Mouse (Mus musculus) spleen, embryonic (tissue): ENCODE measurements around the gene Fryl.

ENCODE experiments used
- CTCF ChIA-PET: fragments of 350-600 bp; sonication (Branson Sonifier 250); formaldehyde crosslinking; loops from one replicate; lab custom pipeline; 2022; lab: Charles Lee

Fryl gene

GRCm38 (mm10) chr5:73257723-73258122, 1.3 kb upstream of the Fryl start:
- CTCF ChIA-PET = no interaction called here

- CTCF ChIA-PET = no interaction called here
Observed at GRCm38 (mm10) chr5:73257096-73257495, 677 bp upstream of the Fryl start.

DNA sequence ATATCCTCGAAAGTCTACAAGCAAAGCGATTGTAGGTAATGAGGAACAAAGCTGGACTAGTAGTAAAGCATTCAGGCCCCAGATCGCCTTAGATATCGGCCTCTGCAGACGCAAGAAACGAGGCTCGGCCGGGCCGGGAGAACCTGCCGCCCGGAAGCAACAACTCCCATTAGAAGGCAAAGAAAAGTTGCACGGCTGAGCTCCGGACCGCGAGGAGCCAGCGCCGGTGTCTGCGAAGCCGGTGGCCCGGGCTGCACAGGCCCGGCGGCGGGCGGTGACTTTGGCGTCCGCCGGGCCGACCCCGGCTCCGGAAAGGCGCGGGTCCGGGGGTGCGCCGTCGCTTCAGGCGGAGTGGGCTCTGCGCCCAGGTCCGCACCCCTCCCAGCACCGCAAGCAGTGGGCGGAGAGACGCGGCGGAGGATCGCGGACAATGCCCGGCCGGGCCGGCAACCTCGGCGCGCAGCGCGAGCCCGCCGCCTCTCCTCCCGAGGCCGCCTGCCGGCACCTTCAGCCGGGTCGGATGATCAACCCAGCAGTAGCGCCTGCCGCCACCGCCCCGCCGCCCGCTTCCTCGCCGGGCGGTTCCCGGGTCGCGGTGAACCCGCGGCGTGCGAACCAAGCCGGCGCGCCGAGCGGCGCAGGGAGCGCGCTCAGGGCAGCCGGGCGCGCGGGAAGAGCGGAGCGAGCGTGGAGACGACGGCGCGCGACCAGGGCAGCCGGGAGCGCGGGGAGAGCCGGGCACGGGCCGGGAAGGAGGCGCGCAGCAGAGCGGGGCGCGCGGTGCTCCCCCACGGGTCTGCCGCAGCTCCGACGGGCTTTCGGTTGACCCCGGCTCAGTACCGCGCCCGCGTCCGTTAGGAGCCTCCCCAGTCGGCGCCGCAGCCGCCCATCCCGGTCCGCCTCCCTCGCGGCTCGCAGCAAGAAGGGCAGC, 833 bp downstream of the Fryl start:
- CTCF ChIA-PET = interaction anchor here (0.6 kb wide), 3 partner anchors 9 to 1816 kb away, joined by 4 to 5 read pairs (median 5); no protein-coding TSS in a partner anchor

GRCm38 (mm10) chr5:73254660-73255059, 1.8 kb downstream of the Fryl start:
- CTCF ChIA-PET = interaction anchor here (0.7 to 2.6 kb wide), 2 partner anchors 33 to 43 kb away, joined by 7 read pairs; no protein-coding TSS in a partner anchor

DNA sequence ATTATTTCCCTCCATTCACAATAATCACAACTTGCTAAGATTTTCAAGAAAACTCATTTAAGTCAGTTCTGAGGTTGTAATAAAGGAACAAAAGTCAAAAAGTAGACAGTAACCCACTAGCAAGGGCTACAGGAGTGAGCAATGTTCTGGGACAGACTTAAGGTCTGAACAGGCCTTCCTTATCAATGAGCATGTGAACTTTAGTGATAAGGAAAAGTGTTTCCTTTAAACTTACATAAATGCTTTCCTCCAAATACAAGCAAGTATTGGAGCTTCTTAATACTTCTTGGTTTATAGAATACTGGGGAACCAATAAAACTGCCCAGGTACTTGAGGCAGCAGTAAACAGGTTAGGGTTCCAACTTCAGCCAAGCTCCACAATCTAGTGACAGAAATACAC, 3.7 kb downstream of the Fryl start:
- CTCF ChIA-PET = interaction anchor here (2.6 kb wide), 1 partner anchor 35 kb away, joined by 7 read pairs; no protein-coding TSS in a partner anchor

GRCm38 (mm10) chr5:73249341-73249740, 7.1 kb downstream of the Fryl start:
- CTCF ChIA-PET = no interaction called here

- CTCF ChIA-PET = no interaction called here
Observed at GRCm38 (mm10) chr5:73248211-73248610, 8.2 kb downstream of the Fryl start.

DNA sequence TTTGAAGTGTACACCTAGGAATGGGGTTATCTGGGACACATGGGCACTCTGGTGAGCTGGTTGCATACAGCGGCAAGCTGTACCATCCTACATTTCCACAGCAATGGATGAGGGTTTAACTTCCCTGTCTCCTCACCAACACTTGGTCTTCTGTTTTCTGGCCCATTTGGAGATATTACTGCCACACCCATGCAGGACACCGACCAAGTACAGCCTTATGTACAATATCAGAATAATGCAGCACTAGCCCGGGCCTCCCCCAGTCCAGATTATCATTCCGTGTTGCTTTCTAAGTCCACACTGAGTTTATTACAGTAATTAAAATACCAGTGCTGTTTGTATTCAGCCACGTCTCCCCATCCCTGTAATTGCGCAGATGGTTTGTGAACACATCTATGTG, 10.0 kb downstream of the Fryl start:
- CTCF ChIA-PET = no interaction called here

DNA sequence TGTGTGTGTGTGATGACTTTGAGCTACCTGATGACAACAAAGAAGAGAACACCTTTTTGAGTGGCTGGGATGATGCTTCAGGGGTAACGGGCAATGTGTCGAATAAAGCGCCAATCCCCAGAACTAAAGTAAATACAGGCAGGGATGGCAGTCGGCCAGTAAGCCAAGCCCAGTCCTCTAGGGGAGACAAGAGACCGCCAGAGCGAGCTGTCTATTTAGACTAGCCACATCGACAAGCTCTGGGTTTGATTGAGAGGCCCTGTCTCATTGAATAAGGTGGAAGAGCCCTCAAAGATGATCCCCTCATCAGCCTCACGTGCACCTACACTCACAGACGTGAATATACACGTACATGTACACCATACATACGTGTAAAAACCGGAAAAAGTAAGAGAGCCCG, 12.0 kb downstream of the Fryl start:
- CTCF ChIA-PET = no interaction called here

GRCm38 (mm10) chr5:73241966-73242365, 14.5 kb downstream of the Fryl start:
- CTCF ChIA-PET = interaction anchor here (0.5 to 0.6 kb wide), 2 partner anchors 73 to 513 kb away, joined by 3 to 5 read pairs; no protein-coding TSS in a partner anchor

DNA sequence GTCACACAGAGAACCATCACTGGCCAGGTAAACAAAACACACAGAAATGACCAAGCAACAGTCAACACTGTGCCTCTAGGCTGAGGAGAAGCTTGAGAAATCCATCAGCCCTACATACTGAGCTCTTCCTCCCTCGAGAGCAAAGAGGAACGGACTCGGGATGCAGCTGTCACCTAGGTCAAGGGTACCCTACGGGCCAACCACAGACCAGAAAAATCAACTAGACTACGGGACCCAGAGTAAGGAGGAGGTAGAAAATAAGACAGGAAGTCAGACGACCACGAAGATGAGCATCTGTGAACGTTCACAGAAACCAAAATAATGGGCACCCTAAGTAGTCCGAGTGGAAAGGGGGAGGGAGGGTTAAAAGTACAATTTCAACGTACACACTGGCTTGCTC, 15.1 kb downstream of the Fryl start:
- CTCF ChIA-PET = interaction anchor here (0.5 to 0.6 kb wide), 2 partner anchors 18 to 513 kb away, joined by 5 to 8 read pairs; no protein-coding TSS in a partner anchor

DNA sequence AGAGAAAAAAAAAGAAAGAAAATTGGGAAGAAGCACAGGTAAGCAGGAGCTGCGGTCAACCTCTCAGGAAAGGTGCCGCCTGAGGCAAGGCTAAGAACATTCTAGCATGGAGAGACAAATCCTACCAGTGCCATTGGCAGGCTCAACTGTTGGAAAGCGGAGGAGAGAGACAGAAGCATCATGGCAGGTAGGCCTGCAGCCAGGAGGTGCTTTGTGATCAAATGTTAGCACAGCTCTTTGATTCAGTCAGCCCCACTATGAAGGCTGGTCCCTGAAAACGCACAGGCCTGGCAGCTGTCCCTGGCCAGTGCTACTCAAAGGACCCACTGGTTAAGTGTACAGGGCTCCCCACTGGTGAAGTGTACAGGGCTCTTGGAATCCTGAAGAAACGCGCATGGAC, 16.0 kb downstream of the Fryl start:
- CTCF ChIA-PET = no interaction called here

- CTCF ChIA-PET = no interaction called here
Observed at GRCm38 (mm10) chr5:73236894-73237334, 19.5 kb downstream of the Fryl start.

GRCm38 (mm10) chr5:73235201-73235600, 21.2 kb downstream of the Fryl start:
- CTCF ChIA-PET = interaction anchor here (0.5 kb wide), 1 partner anchor 103 kb away, joined by 4 read pairs; no protein-coding TSS in a partner anchor

DNA sequence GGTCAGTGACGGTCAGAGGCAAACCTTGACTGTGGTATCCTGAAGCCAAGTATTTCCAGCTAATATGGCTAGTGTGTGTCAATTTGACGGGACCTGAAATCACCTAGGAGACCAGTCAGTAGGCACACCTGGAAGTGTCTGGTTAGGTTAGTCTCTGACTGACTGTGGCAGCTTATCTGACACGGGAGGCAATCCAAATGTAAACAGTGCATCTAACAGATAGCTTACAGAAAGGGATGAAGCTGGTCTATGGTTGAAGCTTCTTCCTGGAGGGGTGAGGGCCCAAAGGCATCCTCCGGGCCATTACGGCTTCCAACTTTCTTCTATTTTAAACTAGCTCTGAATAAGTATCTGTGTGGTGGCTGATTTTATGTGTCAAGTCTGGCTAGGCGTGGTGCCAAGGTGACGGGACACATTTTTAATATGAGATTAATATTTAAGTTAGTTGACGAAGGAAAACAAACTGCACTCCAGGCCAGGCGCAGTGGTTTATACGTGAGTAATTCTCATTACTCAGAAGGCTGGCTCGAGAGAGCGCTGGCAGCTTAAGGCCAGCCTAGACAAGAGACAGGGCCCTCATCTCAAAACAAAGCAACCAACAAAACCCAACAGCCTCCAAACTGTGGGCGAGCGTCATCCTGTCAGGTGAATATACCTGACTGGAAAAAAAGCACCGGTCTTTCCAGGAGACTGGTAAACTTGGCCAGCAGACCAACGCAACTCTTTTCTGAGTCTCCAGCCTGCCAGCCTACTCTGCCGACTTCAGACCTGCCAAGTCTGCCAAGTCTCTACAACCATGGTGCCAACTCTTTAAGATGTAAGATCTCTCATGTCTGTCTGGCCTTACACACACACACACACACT, 23.2 kb downstream of the Fryl start:
- CTCF ChIA-PET = interaction anchor here (0.5 kb wide), 1 partner anchor 39 kb away, joined by 3 read pairs; no protein-coding TSS in a partner anchor

GRCm38 (mm10) chr5:73232267-73232666, 24.2 kb downstream of the Fryl start:
- CTCF ChIA-PET = no interaction called here

DNA sequence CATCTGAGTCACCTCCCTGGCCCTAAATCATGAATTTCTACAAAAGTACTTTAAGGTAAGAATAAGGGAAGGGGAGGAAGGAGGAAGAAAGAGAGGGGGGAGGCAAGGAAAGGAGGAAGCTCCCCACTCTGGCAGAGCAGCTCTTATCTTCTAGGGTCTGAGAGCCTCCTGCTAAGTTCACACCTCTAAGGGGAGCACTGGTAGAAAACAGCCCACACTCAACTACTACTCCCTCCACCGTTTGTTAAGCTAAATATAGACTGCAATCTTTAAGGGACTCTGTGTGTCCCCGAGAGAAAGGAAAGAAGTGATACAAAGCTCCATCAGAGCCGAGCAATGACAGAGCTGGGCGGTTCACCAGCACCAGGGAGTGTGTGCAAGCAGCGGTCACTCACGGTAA, 24.6 kb downstream of the Fryl start:
- CTCF ChIA-PET = no interaction called here

- CTCF ChIA-PET = no interaction called here
Observed at GRCm38 (mm10) chr5:73230171-73230570, 26.2 kb downstream of the Fryl start.

DNA sequence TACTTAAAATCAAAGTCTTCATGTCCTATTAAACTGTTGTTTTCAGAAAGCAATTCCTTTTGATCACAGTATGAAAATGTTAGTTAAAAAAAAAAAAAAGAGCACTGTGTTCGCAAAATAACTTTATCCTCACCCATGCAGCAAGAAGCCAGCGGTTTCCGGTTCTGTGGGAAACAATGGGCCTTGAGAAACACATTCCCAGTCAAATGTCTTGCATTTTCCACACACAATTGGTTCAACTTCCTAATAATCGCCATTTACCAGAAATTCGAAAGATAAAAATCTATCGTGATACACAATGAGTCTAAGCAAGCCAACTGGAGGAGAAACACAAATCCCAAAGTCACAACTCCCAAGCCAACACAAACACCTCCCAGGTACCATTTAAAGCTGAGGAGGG, 27.0 kb downstream of the Fryl start:
- CTCF ChIA-PET = no interaction called here

GRCm38 (mm10) chr5:73228291-73229049, 27.9 kb downstream of the Fryl start:
- CTCF ChIA-PET = no interaction called here
